Mouse (Mus musculus) brain, adult 2 months (tissue): ENCODE results near the gene Ogdh.
"Not testable (repeated sequence)": the region's sequence is repeated elsewhere in the genome, so short reads cannot be mapped to it uniquely, and the experiment has no call there.

ENCODE experiments used
- DNase-seq: peaks from one replicate; pipeline ENCODE4 v3.0.0; 2011; ENCODE audit warnings: low read depth, low spot score

The Ogdh gene

GRCm38 (mm10) chr11:6365885-6366284 lies 74.5 kb downstream of the Ogdh start:
- peak; percentile 85 for DNase-seq

GRCm38 (mm10) chr11:6366434-6366833 lies 75.0 kb downstream of the Ogdh start:
- DNase-seq: no peak

GRCm38 (mm10) chr11:6367156-6367555 lies 75.7 kb downstream of the Ogdh start:
- DNase-seq: no peak

- DNase-seq: not testable (repeated sequence)
Observed at GRCm38 (mm10) chr11:6367986-6368385, 76.6 kb downstream of the Ogdh start.

GRCm38 (mm10) chr11:6371376-6372155 lies 80.1 kb downstream of the Ogdh start:
- DNase-seq: peak; percentile 43

GRCm38 (mm10) chr11:6372784-6373183 lies 81.4 kb downstream of the Ogdh start:
- no peak for DNase-seq

GRCm38 (mm10) chr11:6380916-6381315 lies 89.5 kb downstream of the Ogdh start:
- DNase-seq: peak; percentile 67

- no peak for DNase-seq
Observed at GRCm38 (mm10) chr11:6388126-6388725, 96.8 kb downstream of the Ogdh start.

- DNase-seq: peak; percentile 96
Observed at GRCm38 (mm10) chr11:6388726-6389413, 97.4 kb downstream of the Ogdh start, which contains the start of gene Zmiz2. Gene Zmiz2 (plus strand): TSS chr11:6389074.

GRCm38 (mm10) chr11:6389483-6389921 lies 98.1 kb downstream of the Ogdh start:
- DNase-seq: peak; percentile 21

GRCm38 (mm10) chr11:6390376-6391053 lies 99.1 kb downstream of the Ogdh start:
- no peak for DNase-seq

GRCm38 (mm10) chr11:6391516-6392276 lies 100.3 kb downstream of the Ogdh start:
- DNase-seq: no peak

- DNase-seq: no peak
Observed at GRCm38 (mm10) chr11:6392857-6393256, 101.4 kb downstream of the Ogdh start.

GRCm38 (mm10) chr11:6393866-6394265 lies 102.4 kb downstream of the Ogdh start:
- DNase-seq: peak; percentile 35

GRCm38 (mm10) chr11:6395565-6395964 lies 104.1 kb downstream of the Ogdh start:
- DNase-seq: no peak

- DNase-seq: no peak
Observed at GRCm38 (mm10) chr11:6398141-6398540, 106.7 kb downstream of the Ogdh start.

- peak; percentile 73 for DNase-seq
Observed at GRCm38 (mm10) chr11:6402515-6403510, 111.4 kb downstream of the Ogdh start.

GRCm38 (mm10) chr11:6403830-6404405 lies 112.5 kb downstream of the Ogdh start:
- no peak for DNase-seq
